Mouse (Mus musculus) B cell, adult 2 months (primary cell): ENCODE data around the gene P4ha2.
"Not testable (repeated sequence)": the region's sequence is repeated elsewhere in the genome, so short reads cannot be mapped to it uniquely, and the experiment has no call there.

ENCODE experiments used
- DNase-seq, 2 experiments: peaks; one replicate each; pipeline ENCODE4 v3.0.0; 2022

The P4ha2 gene

DNA sequence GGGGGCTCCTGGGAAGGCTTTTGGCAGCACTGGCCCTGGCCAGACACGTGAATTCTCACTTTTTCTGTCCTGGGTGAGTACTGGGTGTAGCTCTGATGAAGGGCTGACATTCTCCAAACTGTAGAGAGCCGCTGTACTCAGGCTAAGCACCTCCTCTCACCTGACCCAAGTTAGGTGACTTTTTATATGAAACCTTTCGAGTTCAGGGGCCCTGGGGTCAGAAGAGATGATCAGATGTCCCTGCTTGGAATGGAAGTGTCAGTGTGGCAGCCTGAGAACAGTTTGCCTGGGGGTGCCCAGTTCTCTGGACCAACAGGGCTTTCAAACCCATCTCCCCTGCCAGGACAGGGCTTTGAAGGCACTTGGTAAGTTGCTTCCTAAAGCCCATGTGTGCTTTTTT lies 8.2 kb downstream of the P4ha2 start:
- no peak for DNase-seq

DNA sequence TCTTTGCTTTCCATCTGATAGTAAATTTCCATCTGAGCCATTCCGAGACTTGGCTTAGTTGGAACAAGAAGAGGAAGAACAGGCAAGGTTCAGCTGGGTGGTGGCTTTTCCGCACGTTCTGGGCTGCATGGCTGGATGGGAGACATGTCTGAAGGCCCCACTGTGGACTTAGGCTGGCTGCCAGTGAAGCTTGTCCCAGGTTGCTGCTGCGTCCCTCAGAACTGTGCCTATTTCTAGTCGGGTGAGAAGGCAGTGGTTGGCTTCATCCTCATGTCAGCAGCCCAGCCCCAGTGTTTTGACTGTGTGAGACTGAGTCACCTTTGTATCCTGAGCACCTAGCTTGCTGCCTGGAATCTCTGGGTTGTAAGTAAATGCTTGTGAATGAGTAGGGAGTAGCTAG lies 9.0 kb downstream of the P4ha2 start:
- no peak for DNase-seq

DNA sequence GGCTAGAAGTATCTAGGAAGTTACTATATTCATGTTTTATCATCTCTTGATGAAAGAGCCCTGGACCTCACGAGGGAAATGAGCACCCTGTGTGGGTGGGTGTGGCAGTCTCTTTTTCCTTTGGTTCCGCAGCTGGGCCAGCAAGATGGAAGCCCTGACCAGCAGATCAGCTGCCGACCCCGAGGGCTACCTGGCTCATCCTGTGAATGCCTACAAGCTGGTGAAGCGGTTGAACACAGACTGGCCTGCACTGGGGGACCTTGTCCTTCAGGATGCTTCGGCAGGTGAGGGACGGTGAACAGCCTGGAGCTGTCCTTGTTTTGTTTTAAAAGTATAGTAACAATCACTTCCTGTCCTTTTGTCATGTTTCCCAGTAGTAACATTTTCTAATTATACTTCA lies 11.4 kb downstream of the P4ha2 start:
- no peak for DNase-seq

DNA sequence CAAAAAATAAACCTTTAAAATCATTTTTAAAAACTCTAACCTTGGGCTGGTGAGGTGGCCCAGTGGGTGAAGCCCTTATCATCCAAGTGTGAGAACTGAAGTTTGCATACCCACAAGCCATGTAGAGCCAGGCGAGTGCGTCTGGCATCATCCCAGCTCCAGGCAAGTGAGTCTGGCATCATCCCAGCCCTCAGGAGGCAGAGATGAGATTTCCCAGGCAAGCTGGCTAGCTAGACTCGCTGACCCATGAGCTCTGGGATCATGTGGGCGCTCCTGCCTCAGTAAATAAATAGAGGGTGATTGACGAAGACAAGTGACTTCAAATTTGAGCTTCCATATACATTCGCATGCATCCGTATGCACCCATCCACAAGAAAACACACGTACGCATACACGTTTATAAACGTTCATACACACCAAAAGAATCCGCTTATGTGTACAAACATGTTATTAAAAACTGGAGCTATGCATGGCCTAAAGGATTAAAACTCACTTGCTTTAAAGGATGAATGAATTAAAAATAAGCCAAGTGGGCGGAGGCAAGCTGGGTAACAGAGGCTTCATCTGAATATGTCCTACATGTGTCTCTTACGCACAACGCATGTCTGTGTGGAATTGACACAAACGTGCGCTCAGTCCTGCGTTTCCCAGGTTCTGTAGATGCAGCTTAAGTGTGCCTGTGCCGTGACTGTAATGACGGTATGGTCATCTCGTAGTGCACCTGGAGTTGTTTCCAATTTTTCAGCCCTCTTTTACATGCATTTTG lies 12.3 kb downstream of the P4ha2 start:
- no peak for DNase-seq

DNA sequence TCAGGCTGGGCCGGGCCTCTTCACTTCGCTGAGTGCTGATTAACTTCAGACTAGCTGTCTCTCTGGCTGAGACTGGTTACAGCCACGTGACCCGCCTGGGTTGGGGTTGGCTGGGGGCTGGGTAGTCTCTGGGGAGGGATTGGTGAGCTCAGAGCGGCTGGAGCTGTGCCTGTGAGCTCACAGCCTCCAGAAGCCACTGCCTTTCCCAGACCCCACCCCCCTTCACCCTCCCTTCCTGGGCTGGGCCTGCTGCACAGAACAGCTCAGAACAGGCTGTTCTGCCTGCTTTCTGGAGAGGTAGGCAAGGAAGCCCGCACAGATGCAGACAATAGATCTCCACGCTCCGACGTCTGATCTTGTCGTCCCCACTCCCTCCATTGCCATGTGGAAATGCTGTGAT lies 13.0 kb downstream of the P4ha2 start:
- peak in 1 of 2 experiments; percentile 8 for DNase-seq

DNA sequence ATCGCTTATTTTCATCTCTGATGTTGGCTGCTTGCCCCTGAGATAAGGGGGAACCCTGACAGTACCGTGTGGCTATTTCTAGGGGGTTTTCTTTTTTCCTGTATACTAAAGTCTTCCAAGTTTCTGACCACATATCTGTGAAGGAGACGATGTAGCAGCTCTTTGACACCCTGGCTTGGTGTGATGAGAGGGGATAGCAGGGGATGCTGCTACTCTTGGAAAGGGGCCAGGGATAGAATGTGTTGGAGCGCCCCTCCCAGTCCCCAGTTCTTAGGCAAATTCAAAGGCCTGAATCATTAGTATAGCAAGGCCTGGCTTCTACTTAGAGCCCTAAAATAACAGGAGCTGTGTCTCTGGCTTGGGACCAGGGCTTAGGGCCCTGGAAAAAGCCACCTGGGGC lies 13.5 kb downstream of the P4ha2 start:
- no peak for DNase-seq

DNA sequence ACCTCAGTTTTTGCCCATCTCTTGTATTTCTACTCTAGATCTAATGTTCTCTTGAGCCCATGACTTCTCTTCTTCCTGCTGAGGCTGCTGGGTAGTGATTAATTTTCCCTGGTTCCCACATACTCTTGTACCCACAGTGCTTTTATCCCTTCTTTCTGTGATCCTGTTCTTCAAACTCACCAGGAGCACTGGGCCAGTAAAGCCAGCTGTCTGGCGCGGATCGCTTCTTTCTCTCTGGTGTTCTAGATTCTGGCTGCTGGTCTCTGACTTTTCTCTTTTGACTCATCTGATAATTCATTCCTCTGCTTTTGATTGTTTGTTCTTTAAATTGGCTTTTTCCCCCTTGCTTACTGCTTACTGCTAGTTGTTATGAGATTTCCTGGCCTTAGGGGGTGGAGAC lies 14.9 kb downstream of the P4ha2 start:
- DNase-seq = no peak

DNA sequence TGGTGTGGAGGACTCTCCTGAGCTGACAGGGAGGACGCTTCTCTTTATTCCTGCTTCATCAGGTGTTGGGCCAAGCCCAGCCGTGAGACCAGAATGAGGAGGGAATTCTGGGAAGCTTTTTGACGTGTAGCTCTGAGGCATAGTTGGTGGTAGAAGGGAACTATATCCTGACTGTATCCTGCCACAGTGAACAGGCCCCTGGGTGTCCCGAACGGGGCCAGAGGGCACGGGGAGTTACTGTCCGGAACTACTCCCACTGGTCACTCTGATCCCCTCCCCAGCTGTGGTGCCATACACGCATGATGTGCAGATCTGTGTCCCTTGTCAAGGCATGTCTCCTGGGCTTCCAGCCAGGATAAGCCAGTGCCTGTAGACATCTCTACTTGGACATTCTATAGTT lies 15.4 kb downstream of the P4ha2 start:
- no peak for DNase-seq

DNA sequence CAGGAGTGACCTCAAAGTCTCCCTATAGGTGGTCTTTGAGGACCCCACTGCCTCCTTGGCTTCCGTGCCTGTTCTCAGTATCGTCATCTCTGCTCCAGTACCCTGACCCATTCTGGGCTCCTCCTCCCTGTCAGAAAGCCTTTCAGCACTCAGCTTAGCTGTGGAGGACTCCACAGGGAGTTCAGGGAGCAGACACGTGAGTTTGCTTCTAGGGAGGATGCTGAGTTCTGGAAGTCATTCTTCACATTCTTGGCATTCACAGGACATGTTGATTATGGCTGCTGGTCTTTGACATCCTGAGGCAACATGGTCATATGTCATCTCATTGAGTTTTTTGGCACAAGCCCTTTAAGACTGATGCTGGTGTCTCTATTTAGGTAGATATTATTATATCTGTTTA lies 16.0 kb downstream of the P4ha2 start:
- no peak for DNase-seq

DNA sequence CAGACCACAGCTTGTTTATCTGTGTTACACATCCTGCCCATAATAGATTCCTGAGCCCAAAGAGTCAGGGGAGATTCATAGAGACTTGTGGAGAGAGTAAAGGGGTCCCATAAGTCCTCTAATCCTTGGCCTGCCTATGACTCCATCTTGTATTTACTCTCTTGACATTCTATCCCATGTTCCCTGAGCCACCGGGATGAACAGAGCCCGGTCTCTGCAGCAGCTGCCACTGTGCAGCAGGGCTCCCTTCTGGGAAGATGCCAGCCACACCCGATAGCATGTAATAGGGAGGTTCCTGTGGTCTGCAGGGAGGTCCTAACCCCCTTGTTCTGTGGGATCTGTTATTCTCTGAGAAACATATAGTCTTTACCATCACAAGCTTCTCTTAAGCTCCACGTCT lies 16.5 kb downstream of the P4ha2 start:
- DNase-seq = no peak

DNA sequence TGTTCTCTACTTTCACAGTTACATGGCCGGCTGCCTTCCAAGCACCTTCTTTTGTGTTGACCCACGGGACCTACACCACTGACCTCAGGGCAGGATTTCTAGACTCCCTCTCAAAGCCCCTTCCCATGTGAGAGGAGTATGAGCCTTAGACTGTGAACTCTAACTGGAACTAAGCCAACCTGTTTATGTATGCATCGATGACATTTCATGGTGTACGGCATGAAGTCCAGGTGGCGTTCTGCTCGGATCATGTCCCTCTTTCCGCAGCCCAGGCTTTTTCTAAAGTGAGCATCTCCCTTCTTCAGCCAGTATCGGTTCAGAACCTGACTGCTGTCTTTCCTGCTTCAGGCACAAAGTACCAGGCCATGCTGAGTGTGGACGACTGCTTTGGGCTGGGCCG lies 17.2 kb downstream of the P4ha2 start:
- DNase-seq = no peak

DNA sequence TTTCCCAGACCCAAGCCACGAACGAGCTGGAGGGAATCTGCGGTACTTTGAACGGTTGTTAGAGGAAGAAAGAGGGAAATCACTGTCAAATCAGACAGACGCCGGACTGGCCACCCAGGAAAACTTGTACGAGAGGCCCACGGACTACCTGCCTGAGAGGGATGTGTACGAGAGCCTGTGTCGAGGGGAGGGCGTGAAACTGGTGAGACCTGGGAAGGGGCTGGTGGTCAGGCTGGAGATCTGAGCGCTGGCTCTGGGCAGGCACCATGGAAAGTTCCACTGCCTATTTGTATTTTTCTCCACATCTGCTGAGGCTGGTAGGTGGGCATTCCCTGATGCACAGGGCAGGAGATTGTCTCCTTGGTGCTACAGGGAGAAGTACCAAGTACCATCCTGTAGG lies 19.2 kb downstream of the P4ha2 start:
- no peak for DNase-seq

DNA sequence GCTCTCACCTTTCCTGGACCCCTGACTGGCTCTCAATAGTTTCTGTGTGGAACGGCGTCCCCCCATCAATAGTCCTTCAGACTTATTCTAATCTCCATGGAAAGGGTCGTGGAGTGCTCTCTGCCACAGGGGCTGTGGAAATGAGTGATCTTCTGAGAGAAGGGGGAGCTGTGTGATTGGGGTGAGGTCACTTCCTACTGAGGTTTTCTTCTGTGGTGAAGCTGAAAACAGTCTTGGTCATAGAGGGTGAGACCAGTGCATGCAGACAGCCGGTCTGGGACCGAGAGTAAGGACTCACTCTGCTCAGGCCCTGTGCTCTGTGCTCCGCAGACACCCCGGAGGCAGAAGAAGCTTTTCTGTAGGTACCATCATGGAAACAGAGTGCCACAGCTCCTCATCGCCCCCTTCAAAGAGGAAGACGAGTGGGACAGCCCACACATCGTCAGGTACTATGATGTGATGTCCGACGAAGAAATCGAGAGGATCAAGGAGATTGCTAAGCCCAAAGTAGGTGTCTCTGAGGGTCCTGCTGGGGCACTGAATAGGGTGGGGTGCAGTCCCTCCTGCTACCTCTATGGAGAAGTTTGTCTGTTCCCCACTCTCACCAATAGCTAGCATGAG lies 20.0 kb downstream of the P4ha2 start:
- DNase-seq = no peak

DNA sequence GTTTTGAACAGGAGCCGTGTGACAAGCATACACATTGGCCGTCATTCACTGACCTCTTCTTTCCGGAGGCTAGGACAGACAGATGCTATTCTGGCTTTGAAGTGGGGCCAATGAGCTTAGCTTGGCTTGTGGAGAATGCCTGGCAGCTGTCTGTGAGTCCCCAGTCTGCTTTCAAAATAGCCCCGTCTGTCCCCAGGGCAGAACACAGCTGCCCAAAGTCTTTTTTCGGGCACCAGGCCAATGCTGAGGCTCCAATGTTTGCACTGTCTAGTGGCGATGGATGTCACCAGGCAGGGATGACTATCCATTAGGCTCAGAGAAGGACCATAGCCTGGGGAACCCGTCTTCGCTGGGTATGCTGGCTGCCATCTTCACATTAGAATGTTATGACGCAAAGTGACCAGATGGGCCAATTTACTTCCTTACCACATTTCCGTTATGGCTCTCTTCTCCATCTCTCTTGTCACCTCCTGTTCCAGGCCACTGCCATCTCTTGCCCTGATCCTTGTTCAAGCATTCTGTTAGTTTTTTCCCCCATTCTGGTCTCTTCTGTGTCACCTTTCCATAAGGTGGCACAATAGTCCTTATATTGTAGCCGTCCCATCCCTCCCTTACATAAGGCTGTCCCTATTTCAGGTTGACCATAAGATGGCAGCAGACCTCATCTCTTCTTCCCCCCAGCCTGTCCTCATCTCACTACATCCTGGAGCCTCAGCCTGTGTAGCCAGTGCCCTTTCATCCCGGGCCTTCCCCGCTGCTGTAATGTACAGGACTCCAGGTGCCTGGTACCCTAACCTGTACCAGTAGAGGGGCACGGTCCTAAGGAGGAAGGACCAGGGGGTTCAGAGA lies 22.7 kb downstream of the P4ha2 start:
- DNase-seq = peak in 1 of 2 experiments; percentile 9

DNA sequence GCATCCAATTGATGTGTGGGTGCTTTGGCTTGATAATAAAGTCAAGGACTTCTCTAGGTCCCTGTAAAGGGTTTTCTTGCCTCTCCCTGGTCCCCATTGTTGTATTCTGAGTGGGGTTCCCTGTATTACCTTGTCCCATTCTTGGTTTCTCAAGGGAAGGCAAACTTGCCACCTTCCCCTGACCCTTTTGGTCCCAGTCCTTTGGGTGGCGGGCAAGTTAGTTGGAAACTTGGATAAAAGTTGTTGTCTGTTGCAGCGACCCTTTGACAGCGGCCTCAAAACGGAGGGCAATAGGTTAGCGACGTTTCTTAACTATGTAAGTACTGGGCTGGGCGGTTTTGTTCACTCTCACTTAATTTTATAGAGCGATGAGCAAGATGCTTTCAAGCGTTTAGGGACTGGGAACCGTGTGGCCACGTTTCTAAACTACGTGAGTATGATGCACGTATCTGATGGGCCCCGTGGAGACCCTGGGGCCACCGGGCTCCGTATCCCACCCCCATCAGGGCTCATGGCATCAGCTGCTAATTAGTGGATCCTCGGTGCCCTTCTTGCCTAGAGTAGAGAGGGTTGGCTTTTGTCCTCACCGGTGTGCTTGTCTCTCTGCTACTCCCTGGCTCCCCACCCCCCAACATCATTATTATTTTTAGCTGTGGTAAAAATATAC lies 26.2 kb downstream of the P4ha2 start:
- no peak for DNase-seq

DNA sequence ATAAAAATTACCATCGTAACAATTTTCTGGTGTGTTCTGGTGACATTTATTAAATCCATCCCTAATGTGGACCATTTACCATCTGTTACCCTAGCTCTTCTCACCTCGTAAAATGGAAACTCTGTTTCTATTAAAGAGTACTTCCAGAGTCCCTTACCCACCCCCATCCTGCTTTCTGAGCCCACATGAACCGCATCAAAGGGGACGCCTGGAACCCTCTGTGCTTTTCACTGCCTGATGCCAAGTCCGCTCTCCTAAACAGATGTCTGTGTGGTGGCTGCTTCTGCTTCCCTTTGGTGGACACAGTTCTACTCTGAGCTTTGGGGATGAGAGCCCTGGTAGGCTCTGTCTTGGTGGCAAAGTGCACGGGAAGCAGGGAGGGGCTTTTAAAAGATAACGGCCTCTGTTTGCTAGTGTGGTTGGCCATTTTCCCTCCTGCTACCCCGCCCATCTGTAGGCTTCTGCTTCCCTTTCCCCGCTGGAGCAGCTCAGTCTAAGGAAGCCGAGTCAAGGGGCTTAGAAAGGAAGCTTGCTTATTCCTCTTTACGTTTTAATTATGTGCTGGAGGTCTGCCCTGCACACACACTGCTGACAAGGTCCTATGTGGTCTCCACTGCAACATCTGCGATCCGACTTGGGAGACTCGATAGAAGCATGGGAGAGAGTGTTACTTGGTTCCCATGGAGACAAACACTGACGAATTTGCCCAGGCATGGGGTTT lies 26.9 kb downstream of the P4ha2 start:
- DNase-seq = no peak

DNA sequence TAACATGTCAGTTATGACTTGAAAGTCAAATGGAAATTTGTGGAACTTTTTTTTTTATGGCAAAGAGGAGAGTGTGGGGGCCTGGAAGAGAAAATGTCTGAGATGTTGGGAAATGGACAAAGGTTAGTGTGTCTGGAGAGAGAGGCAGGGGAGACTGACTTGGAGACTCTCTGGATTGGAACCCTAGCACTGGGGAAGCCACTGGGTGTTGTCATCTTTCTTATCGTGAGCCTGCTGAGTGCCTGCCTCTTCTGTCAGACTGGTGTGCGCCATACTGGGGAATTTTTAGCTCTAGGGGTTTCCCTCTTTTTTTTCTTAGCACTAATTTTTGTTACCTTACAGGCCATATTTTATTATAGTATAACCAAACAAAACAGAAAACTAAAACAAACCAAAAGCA lies 27.5 kb downstream of the P4ha2 start:
- DNase-seq = no peak

DNA sequence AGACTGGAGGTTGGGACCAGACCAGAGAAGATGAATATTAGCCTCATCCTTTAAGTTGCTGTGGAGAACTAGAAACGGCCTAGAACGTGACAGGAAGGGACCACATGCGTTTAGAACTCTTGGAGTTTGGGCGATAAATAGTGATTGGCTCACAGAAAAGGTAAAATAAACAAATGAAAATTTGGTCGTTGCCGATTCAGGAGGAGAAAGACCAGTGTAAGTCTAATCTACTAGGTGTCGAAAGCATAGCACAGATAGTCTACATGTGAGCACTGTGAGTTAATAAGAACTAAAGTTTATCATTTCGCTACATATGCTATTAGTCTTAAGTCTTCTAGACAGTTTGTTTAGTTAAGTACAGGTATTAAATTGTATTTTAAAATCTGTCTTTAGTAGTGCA lies 30.1 kb downstream of the P4ha2 start:
- no peak for DNase-seq

DNA sequence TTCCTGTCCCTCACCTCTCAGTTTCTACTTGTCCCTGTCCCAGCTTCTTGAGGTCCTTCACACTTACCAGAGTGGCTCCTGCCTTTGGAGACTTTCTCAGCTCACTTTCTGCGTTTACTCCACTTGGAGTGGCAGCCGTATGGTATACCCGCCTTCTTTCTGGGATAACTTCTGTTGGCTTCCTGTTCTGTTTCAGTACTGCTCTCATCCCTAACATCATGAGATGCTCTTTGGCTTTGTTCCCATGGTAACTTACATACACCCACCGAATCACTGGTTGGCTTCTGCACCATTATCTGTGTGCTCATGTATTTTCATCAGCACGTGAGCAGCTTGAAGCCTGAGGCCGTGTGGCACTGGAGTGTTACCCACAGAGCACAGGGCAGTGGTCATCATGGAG lies 30.8 kb downstream of the P4ha2 start:
- no peak for DNase-seq

DNA sequence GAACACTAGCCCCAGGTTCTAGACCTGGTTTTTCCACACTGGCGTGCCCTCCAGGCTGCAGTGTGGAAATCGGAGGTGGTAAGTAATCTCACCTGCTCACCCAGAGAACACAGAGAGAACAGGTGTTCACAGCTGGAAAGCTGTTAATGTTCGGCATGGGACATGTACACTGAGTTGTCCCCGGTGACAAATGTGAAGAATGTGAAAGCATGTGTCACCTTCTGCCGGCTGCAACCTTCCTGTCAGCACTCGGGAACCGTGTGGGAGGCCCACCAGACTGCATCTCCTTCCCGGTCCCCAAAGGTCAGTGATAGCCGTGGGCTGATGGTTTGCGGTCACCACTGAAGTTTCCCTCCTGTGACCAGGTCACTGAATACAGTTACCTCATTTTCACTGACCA lies 32.4 kb downstream of the P4ha2 start:
- DNase-seq = no peak

DNA sequence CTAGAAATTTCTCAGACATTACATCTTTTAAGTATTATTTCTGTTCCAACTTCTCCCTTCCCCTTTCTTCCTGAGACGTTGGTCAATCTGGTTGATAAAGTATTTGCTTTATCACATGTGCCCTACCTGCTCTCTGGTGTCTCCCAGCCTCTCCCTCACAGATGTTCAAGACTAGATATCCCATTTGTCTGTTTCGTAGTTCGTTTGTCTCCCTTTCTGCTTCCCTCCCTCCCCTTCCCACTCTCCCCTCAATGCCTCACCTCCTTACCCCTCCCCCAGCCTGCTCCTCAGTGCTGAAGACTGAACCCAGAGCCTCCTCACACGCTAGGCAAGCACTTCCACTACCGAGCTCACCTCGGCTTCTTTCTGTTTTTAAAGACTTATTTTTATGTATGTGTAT lies 35.0 kb downstream of the P4ha2 start:
- no peak for DNase-seq

DNA sequence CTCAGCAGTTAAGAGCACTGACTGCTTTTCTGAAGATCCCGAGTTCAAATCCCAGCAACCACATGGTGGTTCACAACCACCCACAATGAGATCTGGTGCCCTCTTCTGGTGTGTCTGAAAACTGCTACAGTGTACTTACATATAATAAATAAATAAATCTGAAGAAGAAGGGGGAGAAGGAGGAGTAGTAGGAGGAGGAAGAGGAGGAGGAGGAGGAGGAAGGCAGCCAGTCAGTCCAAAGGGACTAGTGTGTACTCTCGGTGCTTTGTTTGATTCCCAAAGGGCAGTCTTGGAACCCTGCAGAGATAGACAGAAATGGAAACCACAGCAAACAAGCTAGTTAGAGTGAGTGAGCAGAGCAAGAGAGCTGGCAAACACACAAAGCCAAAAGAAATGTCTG lies 40.3 kb downstream of the P4ha2 start:
- not testable (repeated sequence) for DNase-seq
